Comparison of ENCODE assay signal across 13 mouse cellular contexts in genomic region chr2:122387135-122387534, GRCm38 (mm10). TPM values are rescaled to one million over a fixed set of nuclear protein-coding genes. Genes with fewer than 3 reads are reported as not detected.
"Had no signal": no experiment of that assay in that cellular context is flagged by ENCODE, and none has a peak within 500 bp of the region (broad histone marks: within the 10 kb centered on the region; RNA-seq: fewer than 3 reads in every experiment).

No protein-coding gene starts in this region.

RNA-seq across cellular contexts. Expression of gene Slc28a2, which starts 39.1 kb away (rescaled TPM):
- total RNA-seq: left cerebral cortex, postnatal 14 days; left cerebral cortex, postnatal 25 days; midbrain, postnatal 0 days had no signal
- polyA plus RNA-seq: limb, embryonic 11.5 days; limb, embryonic 12.5 days; midbrain, embryonic 10.5 days; midbrain, embryonic 11.5 days; midbrain, embryonic 12.5 days; midbrain, embryonic 13.5 days; midbrain, embryonic 14.5 days; midbrain, embryonic 15.5 days; midbrain, embryonic 16.5 days; myocyte had no signal
